Mouse (Mus musculus) stomach, postnatal 0 days (tissue): ENCODE measurements around the gene Coro1a.

Source experiments
- CTCF ChIP-seq: IDR thresholded peaks from 2 replicates; pipeline ENCODE4 v1.5.1; 2016; ENCODE audit warnings: antibody characterized with exemption, low read depth, mild to moderate bottlenecking, moderate library complexity
- EP300 ChIP-seq: optimal IDR thresholded peaks from 2 replicates; pipeline ENCODE3; 2016; ENCODE audit warnings: antibody characterized with exemption

DNA sequence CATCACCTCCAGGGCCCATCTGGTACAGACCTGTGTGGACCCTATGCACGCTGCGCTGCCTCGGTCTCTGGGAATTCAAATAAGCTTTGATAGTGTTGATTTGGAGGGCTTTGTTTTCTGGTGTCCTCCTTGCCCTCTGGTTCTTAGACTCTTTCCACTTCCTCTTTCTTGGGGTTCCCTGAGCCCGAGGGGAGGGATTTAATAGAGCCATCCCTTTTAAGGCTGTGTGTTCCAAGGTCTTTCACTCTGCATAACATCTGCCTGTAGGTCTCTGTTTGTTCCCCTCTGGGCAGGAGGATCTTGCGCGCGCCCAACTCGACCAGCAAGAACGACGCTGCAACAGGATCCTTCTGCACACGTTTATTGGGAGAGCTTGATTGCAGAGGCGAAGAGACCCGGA, 14.0 kb upstream of the Coro1a start:
- TF ChIP-seq CTCF (no peak), EP300 (no peak)
